Mouse (Mus musculus) kidney, postnatal 36 days (tissue): ENCODE measurements around the gene Fgf22.

Source experiments
- DNase-seq, 2 experiments: peaks; one replicate each; pipeline ENCODE4 v3.0.0; 2021 to 2022; ENCODE audit warnings: mixed read lengths in 2 of 2

Gene Fgf22

DNA sequence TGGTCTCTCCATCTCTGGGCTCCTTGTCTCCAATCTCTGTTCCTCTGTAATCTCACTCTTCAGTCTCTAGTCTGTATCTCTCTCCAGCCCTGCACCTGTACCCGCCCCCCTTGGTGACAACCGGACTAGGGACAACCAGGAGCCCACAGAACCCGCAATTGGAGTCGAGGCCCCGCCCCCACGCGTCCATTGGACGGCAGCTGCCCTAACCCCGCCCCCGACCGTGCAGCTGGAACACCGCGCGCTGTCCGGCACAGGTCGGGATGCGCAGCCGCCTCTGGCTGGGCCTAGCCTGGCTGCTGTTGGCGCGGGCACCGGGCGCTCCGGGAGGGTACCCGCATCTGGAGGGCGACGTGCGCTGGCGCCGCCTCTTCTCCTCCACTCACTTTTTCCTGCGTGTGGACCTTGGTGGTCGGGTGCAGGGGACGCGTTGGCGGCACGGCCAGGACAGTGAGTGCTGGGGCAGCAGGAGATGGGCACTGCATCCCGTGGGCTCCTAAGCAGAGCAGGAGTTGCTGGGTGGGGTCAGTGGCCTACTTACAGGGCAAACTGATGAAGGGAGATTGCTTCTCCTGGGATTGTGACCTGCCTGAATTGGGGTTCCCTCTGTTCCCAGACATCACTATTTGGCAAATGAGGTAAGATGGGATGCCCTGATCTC is at the start of gene Fgf22:
Gene Fgf22 (plus strand): TSS at position 221 of the 661 bp plus-strand sequence.
- peak; percentile 87 to 96 for DNase-seq

GRCm38 (mm10) chr10:79705951-79706350 is 48.9 kb upstream of the Fgf22 start:
- no peak for DNase-seq

DNA sequence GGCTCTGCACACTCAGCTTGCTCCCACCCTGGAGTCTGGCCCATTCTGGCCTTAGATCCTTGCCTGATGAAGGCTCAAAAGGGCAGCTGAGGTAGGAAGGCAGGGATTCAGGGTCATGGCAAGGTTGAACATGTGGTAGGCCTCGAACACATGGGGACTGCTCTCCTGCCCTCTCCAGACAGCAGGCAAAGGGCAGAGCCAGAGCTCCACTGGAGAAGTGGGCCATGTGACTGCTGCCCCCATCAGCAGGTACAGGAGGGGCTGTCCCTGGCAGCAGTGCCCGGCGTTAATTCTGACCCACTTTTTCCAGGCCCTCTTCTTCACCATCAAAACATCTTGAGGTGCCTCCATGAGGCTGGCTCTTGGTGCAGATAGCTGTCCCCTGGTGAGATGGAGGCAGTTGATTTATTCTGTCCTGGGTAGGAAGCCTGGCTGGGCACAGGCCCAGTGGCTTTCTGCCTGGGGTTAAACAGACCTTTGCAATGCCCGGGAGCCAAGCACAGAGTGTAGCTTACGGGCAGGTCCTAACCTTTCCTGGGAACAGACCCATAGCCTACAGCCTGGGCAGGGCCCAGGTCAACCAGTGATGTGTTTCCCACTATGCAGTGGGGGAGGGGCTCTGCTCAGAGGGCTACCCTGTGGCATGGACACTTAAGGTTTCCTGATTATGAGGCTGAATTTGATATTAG is 48.3 kb upstream of the Fgf22 start:
- peak; percentile 32 to 40 for DNase-seq

DNA sequence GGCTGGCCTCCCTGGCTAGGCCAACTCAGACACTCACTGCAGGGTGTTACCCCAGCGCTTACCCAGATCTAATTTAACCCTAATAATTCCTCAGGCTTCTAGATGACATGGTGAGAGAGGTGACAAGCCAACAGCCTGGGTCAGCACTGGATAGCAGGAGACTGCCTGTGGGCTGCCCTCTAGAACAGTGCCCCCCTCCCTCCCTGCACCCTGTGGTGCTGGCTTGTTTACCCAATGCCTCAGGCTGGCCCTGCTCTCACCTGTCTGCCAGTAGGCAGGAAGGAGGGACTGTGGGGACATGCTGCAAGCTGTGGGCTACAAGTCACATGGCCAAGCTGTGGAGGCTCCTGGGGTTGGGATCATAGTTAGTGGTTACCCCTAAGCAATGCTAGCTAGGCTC is 47.7 kb upstream of the Fgf22 start:
- DNase-seq = no peak

GRCm38 (mm10) chr10:79707759-79708158 is 47.1 kb upstream of the Fgf22 start:
- no peak for DNase-seq

GRCm38 (mm10) chr10:79708668-79709067 is 46.2 kb upstream of the Fgf22 start:
- no peak for DNase-seq

DNA sequence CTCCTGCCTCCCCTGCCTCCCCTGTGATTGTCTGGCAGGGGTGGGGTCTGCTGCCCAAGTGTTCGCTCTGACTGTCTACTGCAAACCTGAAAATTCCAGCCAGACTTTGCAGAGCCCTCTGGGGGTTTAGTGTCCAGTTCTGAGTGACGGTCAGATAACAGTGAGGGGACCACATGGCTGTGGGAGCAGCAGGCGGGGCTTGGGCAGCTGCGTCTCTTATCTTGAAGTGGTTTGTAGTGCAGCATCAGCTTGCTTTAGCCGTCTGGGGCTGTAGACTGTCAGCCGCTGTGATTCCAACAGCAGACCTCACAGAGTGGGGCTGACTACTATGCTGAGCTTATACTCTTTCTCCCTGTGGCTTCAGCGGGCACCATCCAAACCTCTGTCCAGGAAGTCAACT is 45.6 kb upstream of the Fgf22 start:
- DNase-seq = no peak

DNA sequence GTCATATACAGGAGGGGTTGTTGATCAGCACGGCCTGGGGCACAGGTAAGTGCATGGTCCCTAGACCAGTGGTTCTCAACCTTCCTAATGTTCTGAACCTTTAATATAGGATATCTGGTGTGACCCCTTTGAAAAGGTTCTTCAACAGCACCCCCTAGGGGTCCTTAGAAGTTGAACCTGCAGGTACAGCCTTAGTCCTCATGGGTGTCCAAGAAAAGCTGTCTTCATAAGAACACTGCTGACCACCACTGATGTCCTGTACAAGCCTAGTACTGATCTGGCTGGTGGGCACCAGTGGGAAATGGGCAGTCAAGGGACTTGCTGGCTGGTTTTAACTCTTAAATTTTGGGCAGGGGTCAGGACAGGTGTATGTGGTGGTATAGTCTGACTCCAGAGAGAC is 42.8 kb upstream of the Fgf22 start:
- peak; percentile 32 to 35 for DNase-seq

- DNase-seq = peak; percentile 74 to 93
Measured at GRCm38 (mm10) chr10:79712499-79713126, 42.3 kb upstream of the Fgf22 start.

GRCm38 (mm10) chr10:79713163-79713562 is 41.7 kb upstream of the Fgf22 start:
- DNase-seq = no peak

DNA sequence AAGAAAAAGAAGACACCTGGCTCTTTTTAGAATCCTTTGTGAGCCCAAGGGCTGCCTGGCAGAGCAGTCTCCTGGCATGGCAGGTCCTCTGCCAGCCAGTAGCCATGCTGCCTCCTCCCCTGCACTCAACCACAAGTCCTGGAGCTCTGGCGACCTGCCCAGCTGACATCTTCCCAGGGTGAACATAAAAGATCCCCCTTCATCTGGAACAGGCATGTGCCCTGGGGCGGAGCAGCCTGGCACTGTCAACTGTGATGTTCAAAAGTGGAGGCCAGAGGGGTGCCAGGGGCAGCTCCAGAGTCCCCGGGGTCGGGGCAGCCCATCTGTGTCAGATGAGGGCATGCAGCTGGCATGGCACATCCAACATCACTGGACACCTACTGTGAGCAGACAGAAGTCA is 39.9 kb upstream of the Fgf22 start:
- DNase-seq = no peak

- peak in 1 of 2 experiments; percentile 34 for DNase-seq
Measured at GRCm38 (mm10) chr10:79716254-79716987, 38.5 kb upstream of the Fgf22 start, which contains the start of gene Hcn2. Gene Hcn2, plus strand, starts transcription at chr10:79716634.

DNA sequence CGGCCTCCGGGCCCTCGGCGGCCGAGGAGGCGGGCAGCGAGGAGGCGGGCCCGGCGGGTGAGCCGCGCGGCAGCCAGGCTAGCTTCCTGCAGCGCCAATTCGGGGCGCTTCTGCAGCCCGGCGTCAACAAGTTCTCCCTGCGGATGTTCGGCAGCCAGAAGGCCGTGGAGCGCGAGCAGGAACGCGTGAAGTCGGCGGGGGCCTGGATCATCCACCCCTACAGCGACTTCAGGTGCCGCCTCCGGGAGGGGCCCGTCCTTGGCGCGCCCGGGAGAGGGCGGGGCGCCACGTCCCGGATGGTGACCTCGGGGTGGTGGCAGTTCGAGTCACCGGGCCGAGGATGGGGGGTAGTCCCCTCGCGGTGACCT is 37.9 kb upstream of the Fgf22 start:
- peak in 1 of 2 experiments; percentile 47 for DNase-seq

- peak; percentile 74 to 92 for DNase-seq
Measured at GRCm38 (mm10) chr10:79717640-79718357, 37.1 kb upstream of the Fgf22 start.

- no peak for DNase-seq
Measured at GRCm38 (mm10) chr10:79721089-79721488, 33.8 kb upstream of the Fgf22 start.

- DNase-seq = no peak
Measured at GRCm38 (mm10) chr10:79723047-79723446, 31.8 kb upstream of the Fgf22 start.

GRCm38 (mm10) chr10:79723692-79724091 is 31.2 kb upstream of the Fgf22 start:
- DNase-seq = no peak

DNA sequence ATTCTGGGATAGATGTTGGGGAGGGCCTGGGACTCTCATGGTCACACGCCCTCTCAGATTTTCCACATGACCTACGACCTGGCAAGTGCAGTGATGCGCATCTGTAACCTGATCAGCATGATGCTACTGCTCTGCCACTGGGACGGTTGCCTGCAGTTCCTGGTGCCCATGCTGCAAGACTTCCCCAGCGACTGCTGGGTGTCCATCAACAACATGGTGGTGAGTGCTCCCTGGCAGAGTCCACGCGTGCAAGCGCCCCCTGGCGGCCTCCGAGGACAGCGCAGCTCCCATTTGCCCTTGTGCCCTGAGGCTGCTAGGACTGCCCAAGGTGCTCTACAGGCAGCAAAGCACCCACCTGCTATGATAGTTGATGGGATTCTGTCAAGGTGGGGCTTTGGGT is 28.8 kb upstream of the Fgf22 start:
- peak; percentile 53 to 83 for DNase-seq

- DNase-seq = no peak
Measured at GRCm38 (mm10) chr10:79728323-79729249, 26.3 kb upstream of the Fgf22 start.

- DNase-seq = no peak
Measured at GRCm38 (mm10) chr10:79729357-79729965, 25.4 kb upstream of the Fgf22 start.

GRCm38 (mm10) chr10:79732500-79732899 is 22.4 kb upstream of the Fgf22 start:
- peak; percentile 28 to 70 for DNase-seq
